Mouse (Mus musculus): ENCODE data around the gene Galm.
"Not testable (repeated sequence)": the region's sequence is repeated elsewhere in the genome, so short reads cannot be mapped to it uniquely, and the experiment has no call there.

Gene Galm

DNA sequence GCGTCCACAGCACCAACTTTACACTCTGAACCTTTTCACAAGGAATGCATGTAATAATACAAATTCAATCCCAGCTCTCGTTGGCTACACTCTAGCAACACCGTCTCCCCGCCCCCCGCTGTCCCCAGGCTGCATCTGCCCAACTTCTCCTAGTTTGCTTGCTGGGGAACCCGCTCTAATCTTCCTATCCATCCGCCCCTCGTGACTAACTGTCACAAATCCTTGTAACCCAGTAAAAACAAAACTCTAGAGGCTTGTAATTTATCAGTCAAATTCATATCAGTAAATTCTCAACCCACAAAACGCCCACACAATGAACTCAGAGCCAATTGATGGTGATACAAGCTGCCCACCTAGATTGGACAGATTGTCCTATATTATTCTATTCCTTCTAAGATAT, 93.9 kb downstream of the Galm start:
- no peak for DNase-seq

DNA sequence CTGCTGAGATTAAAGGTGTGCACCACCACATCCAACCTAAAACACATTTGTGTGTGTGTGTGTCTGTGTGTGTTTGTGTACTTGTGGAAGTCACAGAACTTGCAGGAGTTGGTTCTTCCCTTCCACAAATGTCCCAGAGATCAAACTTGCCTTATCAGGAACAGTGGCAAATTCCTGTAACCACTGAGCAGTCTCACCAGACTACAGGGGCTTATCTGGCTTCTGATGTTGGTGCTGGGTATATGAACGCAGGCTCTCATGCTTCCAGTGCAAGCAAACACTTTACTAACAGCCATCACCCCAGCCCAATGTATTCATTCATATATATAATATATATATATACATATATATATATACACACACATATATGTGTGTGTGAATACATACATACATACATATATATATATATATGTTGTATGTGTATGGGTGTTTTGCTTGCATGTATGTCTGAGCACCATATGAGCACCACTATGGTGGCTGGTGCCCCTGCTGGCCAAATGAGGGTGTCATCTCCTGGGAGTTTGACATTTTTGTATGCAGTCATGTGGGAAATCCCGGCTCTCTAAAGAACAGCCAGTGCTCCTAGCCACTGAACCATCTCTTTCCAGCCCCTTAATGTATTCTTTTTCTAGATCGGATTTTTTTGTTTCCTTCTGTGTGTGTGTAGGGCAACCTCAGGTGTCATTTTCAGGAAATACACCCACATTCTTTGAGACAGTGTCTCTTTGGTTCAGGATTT, 94.8 kb downstream of the Galm start:
- DNase-seq, result peak; percentile 17 to 37

GRCm38 (mm10) chr17:80223829-80224228, 96.6 kb downstream of the Galm start:
- DNase-seq, result no peak

DNA sequence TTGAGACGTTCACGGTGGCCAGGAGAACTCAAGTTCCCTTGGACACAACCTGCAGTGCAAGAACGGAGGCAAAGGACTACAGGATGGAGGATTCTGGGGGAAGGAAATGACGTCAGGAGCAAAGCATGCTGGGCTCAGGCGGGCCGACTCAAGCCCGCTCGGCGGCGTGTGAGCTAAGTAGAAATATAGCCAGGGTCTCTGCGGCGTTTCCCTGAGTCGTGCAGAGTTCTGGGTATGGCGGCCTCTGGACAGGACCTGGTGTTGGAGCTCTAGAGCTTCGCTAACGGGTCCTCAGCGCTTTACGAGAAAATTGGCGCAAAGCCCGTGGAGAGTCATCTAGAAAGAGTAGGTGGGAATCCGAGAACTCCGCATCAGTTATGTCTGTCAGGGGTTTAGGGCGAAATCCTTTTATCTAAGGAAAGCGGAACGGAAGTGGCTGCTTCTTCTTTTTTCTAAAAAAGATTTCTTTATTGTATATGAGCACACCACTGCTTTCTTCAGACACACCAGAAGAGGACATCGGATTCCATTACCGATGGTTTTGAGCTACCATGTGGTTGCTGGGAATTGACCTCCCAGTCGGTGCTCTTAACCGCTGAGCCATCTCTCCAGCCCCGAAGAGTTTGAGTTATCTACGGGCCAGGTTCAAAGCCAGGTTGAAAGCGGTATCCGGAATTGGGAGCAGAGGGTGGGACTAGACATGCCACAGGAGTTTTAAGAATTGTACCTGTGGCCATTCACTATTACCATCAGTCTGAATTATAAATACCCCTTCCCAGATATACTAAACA, 97.2 kb downstream of the Galm start, which contains the start of gene Gemin6:
Gemin6 (plus strand) TSS at position 116 of the 791 bp plus-strand sequence.
- DNase-seq, result peak; percentile 86 to 91

- DNase-seq, result not testable (repeated sequence)
These were observed 97.9 kb downstream of the Galm start for GRCm38 (mm10) chr17:80225142-80225541.

GRCm38 (mm10) chr17:80229396-80229795, 102.1 kb downstream of the Galm start:
- no peak for DNase-seq

- DNase-seq, result no peak
These were observed 106.6 kb downstream of the Galm start for GRCm38 (mm10) chr17:80233844-80234243.

GRCm38 (mm10) chr17:80234376-80234775, 107.1 kb downstream of the Galm start:
- no peak for DNase-seq

Data from kidney, postnatal 25 days (tissue).